Mouse (Mus musculus) small intestine, adult 2 months (tissue): ENCODE results near the gene Hivep3.

Experiments used
- CTCF ChIP-seq: fragments of 200-500 bp; IDR thresholded peaks from 2 replicates; pipeline ENCODE4 v1.5.1; 2012; ENCODE audit warnings: low read depth, mild to moderate bottlenecking, control low read depth, inconsistent platforms, low read length, moderate library complexity, mixed read lengths; ENCODE audit not compliant: insufficient replicate concordance, insufficient read length; ENCODE audit errors: extremely low read depth
- POLR2A ChIP-seq: fragments of 200-500 bp; IDR thresholded peaks from 2 replicates; pipeline ENCODE4 v1.6.1; 2012; ENCODE audit warnings: low read depth, mild to moderate bottlenecking, control low read depth, inconsistent platforms, low read length, moderate library complexity

- TF ChIP-seq CTCF (no peak), POLR2A (no peak)
These were observed 212.8 kb downstream of the Hivep3 start for GRCm38 (mm10) chr4:119946224-119946887.
